Mouse (Mus musculus) liver, adult 2 months (tissue): ENCODE results near the gene Slc5a10.

ENCODE experiments used
- CTCF ChIP-seq: fragments of 200-500 bp; IDR thresholded peaks from 2 replicates; pipeline ENCODE4 v1.5.1; 2011; ENCODE audit warnings: low read depth, low read length, control low read depth
- POLR2A ChIP-seq: fragments of 200-500 bp; IDR thresholded peaks from 2 replicates; pipeline ENCODE4 v1.6.1; 2011; ENCODE audit warnings: low read length, control low read depth; ENCODE audit not compliant: insufficient read depth; ENCODE audit errors: extremely low read depth

DNA sequence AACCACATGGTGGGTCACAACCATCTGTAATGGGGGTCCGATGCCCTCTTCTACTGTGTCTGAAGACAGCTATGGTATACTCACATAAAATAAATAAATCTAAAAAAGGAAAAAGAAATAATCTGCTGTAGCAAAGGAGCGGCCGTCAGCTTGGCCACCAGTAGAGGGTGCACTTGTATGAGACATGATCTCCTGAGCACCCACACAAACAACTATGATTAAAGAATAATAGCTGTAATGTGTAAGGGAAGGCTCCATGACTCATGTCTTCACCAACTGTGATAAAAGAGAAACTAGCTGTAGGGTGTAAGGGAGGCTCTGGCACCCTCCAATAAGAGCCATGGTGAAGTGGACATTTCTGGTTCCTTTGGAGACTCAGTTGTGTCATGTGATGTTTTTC, 91.0 kb downstream of the Slc5a10 start:
- TF ChIP-seq CTCF (peak; percentile 21; the same call in 1 of the 2 replicates), POLR2A (no peak)
